17 mouse cellular contexts compared by ENCODE assay signal in the genomic region with DNA sequence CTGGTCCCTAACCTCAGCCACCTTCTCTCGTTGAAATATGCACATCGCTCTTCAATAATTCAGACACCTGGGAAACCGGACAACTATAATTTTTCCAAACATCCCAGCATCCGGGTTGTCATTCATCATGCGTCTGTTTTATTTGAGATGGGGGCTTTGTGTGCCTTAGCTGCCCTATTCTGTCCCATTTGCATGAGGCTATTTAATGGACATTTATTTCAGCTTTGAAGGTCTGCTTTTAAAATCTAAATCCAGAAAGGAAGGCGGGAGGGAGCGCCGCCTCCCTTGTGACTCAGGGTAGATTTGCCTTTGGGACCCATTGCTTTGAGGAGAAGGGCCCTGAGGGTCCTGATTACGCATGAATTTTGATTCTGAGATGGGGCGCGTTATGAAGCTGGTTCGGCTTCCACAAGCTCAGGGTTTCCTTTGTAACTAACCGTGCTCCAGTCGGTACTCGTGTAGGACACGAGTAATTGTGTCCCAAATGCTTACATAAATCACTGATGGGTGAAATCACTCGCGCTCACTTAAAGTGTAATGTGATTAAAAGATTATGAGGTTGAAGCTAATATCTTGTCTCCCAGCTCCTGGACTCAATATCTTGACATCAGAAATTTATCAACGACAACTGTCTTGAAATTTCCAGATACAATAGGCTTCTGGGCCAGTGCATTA. TPM values are rescaled to one million over a fixed set of nuclear protein-coding genes. Genes with fewer than 3 reads are reported as not detected.
DNase-seq lines count a peak whose midpoint lies in the region; ATAC-seq lines count a peak whose summit lies in the region.
"Had no signal": no experiment of that assay in that cellular context is flagged by ENCODE, and none has a peak within 500 bp of the region (broad histone marks: within the 10 kb centered on the region; RNA-seq: fewer than 3 reads in every experiment).

No protein-coding gene starts in this region.

- ATAC-seq in kidney, embryonic 14.5 days (ENCODE audit: low FRiP score, low TSS enrichment) = no peak
- ATAC-seq in embryonic facial prominence, embryonic 13.5 days (ENCODE audit: insufficient number of reproducible peaks, insufficient read depth, low FRiP score, low TSS enrichment, low read depth) = no peak
- ATAC-seq in hindbrain, embryonic 16.5 days = no peak
- ATAC-seq in neural tube, embryonic 13.5 days (ENCODE audit: low read depth) = no peak
- ATAC-seq in CD4-positive, CD25-positive, alpha-beta regulatory T cell, adult 4 months = no peak
- ATAC-seq: activated CD4-positive, CD25-positive, alpha-beta regulatory T cell, adult 4 months; liver, embryonic 12.5 days had no signal

- H3K4me3 ChIP-seq in kidney, embryonic 14.5 days (ENCODE audit: low read length) = 0 out of 2 replicates have a peak overlapping the region, but pooled peaks have one; percentile 20
- no peak overlapping the region for H3K4me3 ChIP-seq in embryonic facial prominence, embryonic 13.5 days
- H3K4me3 ChIP-seq in hindbrain, embryonic 16.5 days (ENCODE audit: low read length) = no peak overlapping the region
- H3K4me3 ChIP-seq in neural tube, embryonic 13.5 days = no peak overlapping the region
- H3K4me3 ChIP-seq: left cerebral cortex, adult 2 months; liver, embryonic 12.5 days had no signal

- H3K9ac ChIP-seq in kidney, embryonic 14.5 days (ENCODE audit: low read depth, low read length) = no peak overlapping the region
- H3K9ac ChIP-seq in embryonic facial prominence, embryonic 13.5 days = no peak overlapping the region
- H3K9ac ChIP-seq in hindbrain, embryonic 16.5 days (ENCODE audit: low read depth, low read length) = no peak overlapping the region
- H3K9ac ChIP-seq in neural tube, embryonic 13.5 days = no peak overlapping the region
- H3K9ac ChIP-seq: forebrain, embryonic 15.5 days; liver, embryonic 12.5 days had no signal

- H3K27ac ChIP-seq in kidney, embryonic 14.5 days (ENCODE audit: low read depth, low read length) = no peak overlapping the region
- no peak overlapping the region for H3K27ac ChIP-seq in embryonic facial prominence, embryonic 13.5 days
- H3K27ac ChIP-seq in hindbrain, embryonic 16.5 days (ENCODE audit: low read depth, low read length) = no peak overlapping the region
- peak overlapping the region; percentile 78 for H3K27ac ChIP-seq in neural tube, embryonic 13.5 days (replicated peaks)
- H3K27ac ChIP-seq: forebrain, embryonic 15.5 days; left cerebral cortex, adult 2 months; liver, embryonic 12.5 days had no signal

- H3K9me3 ChIP-seq in kidney, embryonic 14.5 days (ENCODE audit: control insufficient read depth, low read length) = no peaks in the 10 kb centered on the region
- no peaks in the 10 kb centered on the region for H3K9me3 ChIP-seq in embryonic facial prominence, embryonic 13.5 days
- H3K9me3 ChIP-seq in hindbrain, embryonic 16.5 days (ENCODE audit: control insufficient read depth, low read length) = no peaks in the 10 kb centered on the region
- H3K9me3 ChIP-seq in neural tube, embryonic 13.5 days = no peaks in the 10 kb centered on the region
- H3K9me3 ChIP-seq: forebrain, embryonic 15.5 days; liver, embryonic 12.5 days had no signal

- H3K27me3 ChIP-seq in kidney, embryonic 14.5 days (ENCODE audit: control insufficient read depth, insufficient read depth, low read length) = peaks cover 77% of the 10 kb centered on the region
- H3K27me3 ChIP-seq in embryonic facial prominence, embryonic 13.5 days = peaks cover 86% of the 10 kb centered on the region
- H3K27me3 ChIP-seq in hindbrain, embryonic 16.5 days (replicated peaks; ENCODE audit: control insufficient read depth, insufficient read depth, low read length) = peaks cover 53% of the 10 kb centered on the region
- peaks cover 86% of the 10 kb centered on the region for H3K27me3 ChIP-seq in neural tube, embryonic 13.5 days

- no peak overlapping the region for H3K4me2 ChIP-seq in kidney, embryonic 14.5 days (replicated peaks; ENCODE audit: low read depth, low read length)
- H3K4me2 ChIP-seq in embryonic facial prominence, embryonic 13.5 days = peak overlapping the region; percentile 67
- H3K4me2 ChIP-seq in hindbrain, embryonic 16.5 days (ENCODE audit: low read length) = peak overlapping the region; percentile 53
- peak overlapping the region; percentile 57 for H3K4me2 ChIP-seq in neural tube, embryonic 13.5 days
- H3K4me2 ChIP-seq: liver, embryonic 12.5 days had no signal

- no peaks in the 10 kb centered on the region for H3K36me3 ChIP-seq in kidney, embryonic 14.5 days (ENCODE audit: control insufficient read depth, insufficient read depth, low read length)
- no peaks in the 10 kb centered on the region for H3K36me3 ChIP-seq in embryonic facial prominence, embryonic 13.5 days
- H3K36me3 ChIP-seq in hindbrain, embryonic 16.5 days (ENCODE audit: control insufficient read depth, insufficient read depth, low read length) = no peaks in the 10 kb centered on the region
- no peaks in the 10 kb centered on the region for H3K36me3 ChIP-seq in neural tube, embryonic 13.5 days
- H3K36me3 ChIP-seq: forebrain, embryonic 15.5 days; liver, embryonic 12.5 days had no signal

- under 1% methylated on average over 19 of the region's 19 CpGs for WGBS in kidney, embryonic 14.5 days
- 6% methylated on average over 19 of the region's 19 CpGs for WGBS in embryonic facial prominence, embryonic 13.5 days
- WGBS in hindbrain, embryonic 16.5 days = 2% methylated on average over 19 of the region's 19 CpGs
- WGBS in neural tube, embryonic 13.5 days = under 1% methylated on average over 19 of the region's 19 CpGs

- no peak for DNase-seq in kidney, adult 9 months
- no peak for DNase-seq in layer of hippocampus, adult 18-20 months (ENCODE audit: low spot score in 2 of 2)
- no peak for DNase-seq in lung, postnatal 36 days
- DNase-seq: adrenal gland, postnatal 36 days; cerebellum, postnatal 36 days; gastrocnemius, postnatal 25 days; kidney, postnatal 36 days had no signal

- peaks cover 8% of the 10 kb centered on the region for H3K4me1 ChIP-seq in kidney, embryonic 14.5 days (ENCODE audit: control insufficient read depth, insufficient read depth, low read length)
- H3K4me1 ChIP-seq in embryonic facial prominence, embryonic 13.5 days = peaks cover 45% of the 10 kb centered on the region
- peaks cover 9% of the 10 kb centered on the region for H3K4me1 ChIP-seq in hindbrain, embryonic 16.5 days (ENCODE audit: control insufficient read depth, insufficient read depth, low read depth, low read length)
- H3K4me1 ChIP-seq in neural tube, embryonic 13.5 days (replicated peaks) = peaks cover 41% of the 10 kb centered on the region
- H3K4me1 ChIP-seq: liver, embryonic 12.5 days had no signal

RNA-seq across cellular contexts. Expression of a gene that starts 34.9 kb away (rescaled TPM):
- 3.6 and 4.8 TPM in 2 replicates for polyA plus RNA-seq in kidney, embryonic 14.5 days (2014; fragmentation: Nextera tagmentation; extraction: Ambion mirVana)
- polyA plus RNA-seq in embryonic facial prominence, embryonic 13.5 days (2015; fragmentation: Nextera tagmentation; extraction: Ambion mirVana) = 17.5 and 20.5 TPM in 2 replicates
- polyA plus RNA-seq in hindbrain, embryonic 16.5 days (2015; fragmentation: Nextera tagmentation; extraction: Ambion mirVana) = 8.4 and 9.0 TPM in 2 replicates
- polyA plus RNA-seq in neural tube, embryonic 13.5 days (2015; fragmentation: Nextera tagmentation; extraction: Ambion mirVana) = 11.6 and 13.7 TPM in 2 replicates
- under 1 TPM in 1 of 2 experiments, not detected in 1; 0.20 TPM for polyA plus RNA-seq in CD4-positive, CD25-positive, alpha-beta regulatory T cell, adult 4 months (2017; shearing (Covaris generic))
- under 1 TPM; 0.27 to 0.30 TPM for total RNA-seq in layer of hippocampus, adult 18-20 months (2021)
- total RNA-seq: gastrocnemius, postnatal 25 days; megakaryocyte-erythroid progenitor cell, adult 5-6 weeks had no signal
- polyA plus RNA-seq: activated CD4-positive, CD25-positive, alpha-beta regulatory T cell, adult 4 months had no signal
